Mouse (Mus musculus): ENCODE data around the gene Ikzf2. TPM values are rescaled to one million over a fixed set of nuclear protein-coding genes. Genes with fewer than 3 reads are reported as not detected.

The Ikzf2 gene
- polyA plus RNA-seq, 1 experiment = 0.44 TPM

DNA sequence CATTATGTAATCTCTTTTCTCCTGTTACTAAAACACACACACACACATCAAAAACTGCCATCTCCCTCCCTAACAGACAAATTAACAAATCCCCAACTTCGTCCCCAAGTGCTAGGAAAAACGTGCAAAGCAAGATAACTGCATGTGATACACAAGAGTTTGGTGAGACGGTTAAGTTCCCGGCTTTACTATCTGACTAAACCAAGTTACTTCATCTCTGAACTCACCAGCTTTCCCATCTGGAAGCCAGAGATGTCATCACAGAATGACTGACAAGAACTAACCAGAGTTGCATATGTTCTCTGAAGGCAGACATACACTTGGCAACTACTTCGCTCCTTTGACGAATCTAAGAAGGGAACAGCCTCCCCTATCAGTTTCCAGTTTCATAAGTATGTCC lies 56.5 kb downstream of the Ikzf2 start:
- Histone ChIP-seq H3K36me3 (ENCODE audit: control insufficient read depth, insufficient read depth) (no peaks in the 10 kb centered on the region), H3K79me2 (ENCODE audit: control insufficient read depth, insufficient read depth) (no peaks in the 10 kb centered on the region), H3K4me2 (ENCODE audit: low read depth) (no peak overlapping the region), H3K4me3 (no peak overlapping the region), H3ac (ENCODE audit: control insufficient read depth, insufficient read length) (no peak overlapping the region), H3K27me3 (ENCODE audit: control insufficient read depth, insufficient read depth, insufficient read length) (no peaks in the 10 kb centered on the region)
- TF ChIP-seq USF1 (IDR thresholded peaks at IDR 0.05; ENCODE audit: low read depth) = no peak
- no peak for TF ChIP-seq MYOG (IDR thresholded peaks at IDR 0.05; ENCODE audit: control insufficient read depth in 1 of 3, insufficient read depth in 1 of 3, insufficient read length in 2 of 3, low read depth in 2 of 3)
- TF ChIP-seq POLR2A (IDR thresholded peaks at IDR 0.05; ENCODE audit: insufficient read length, low read depth) = no peak
- TF ChIP-seq MAX (IDR thresholded peaks at IDR 0.05; ENCODE audit: low read depth) = no peak
- TF ChIP-seq MYOD1 (IDR thresholded peaks at IDR 0.05; ENCODE audit: control insufficient read depth in 1 of 3, insufficient read length in 2 of 3, low read depth in 2 of 3) = no peak
- no peak for TF ChIP-seq SRF (IDR thresholded peaks at IDR 0.05; ENCODE audit: control insufficient read depth, insufficient read length, low read depth)
- TF ChIP-seq CEBPB (IDR thresholded peaks at IDR 0.05; ENCODE audit: insufficient read depth, poor library complexity, severe bottlenecking) = no peak
- TF ChIP-seq TCF12 (IDR thresholded peaks at IDR 0.05; ENCODE audit: insufficient read depth, poor library complexity, severe bottlenecking) = no peak
- no peak for TF ChIP-seq REST (IDR thresholded peaks at IDR 0.05; ENCODE audit: insufficient read depth, insufficient read length)

DNA sequence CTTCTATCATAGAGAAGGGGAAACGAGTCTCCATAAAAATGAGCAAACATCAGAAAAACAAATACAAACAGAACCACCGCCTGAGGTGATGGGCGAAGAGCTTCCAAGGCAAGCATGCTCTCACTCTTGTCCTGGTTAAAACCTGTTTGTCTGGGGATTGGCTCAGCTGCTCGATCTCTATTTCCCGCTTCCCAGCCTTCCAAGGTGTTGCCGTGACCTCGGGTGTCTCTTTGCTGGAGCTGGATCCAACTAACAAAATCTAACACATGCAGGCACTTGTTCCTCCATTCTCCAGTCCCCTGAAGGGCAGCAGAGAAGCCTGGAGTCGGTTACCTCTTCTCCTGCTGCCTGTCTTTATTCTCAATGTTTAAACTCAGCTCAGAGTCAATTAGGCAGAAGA lies 57.5 kb downstream of the Ikzf2 start:
- TF ChIP-seq CEBPB (IDR thresholded peaks at IDR 0.05; ENCODE audit: insufficient read depth, poor library complexity, severe bottlenecking) (no peak), E2F4 (IDR thresholded peaks at IDR 0.05; ENCODE audit: insufficient read depth) (no peak), MAX (IDR thresholded peaks at IDR 0.05; ENCODE audit: low read depth) (no peak), USF1 (IDR thresholded peaks at IDR 0.05; ENCODE audit: low read depth) (no peak), TCF12 (IDR thresholded peaks at IDR 0.05; ENCODE audit: insufficient read depth, poor library complexity, severe bottlenecking) (no peak), POLR2AphosphoS2 (IDR thresholded peaks at IDR 0.05; ENCODE audit: insufficient read length, low read depth) (no peak), TCF3 (IDR thresholded peaks at IDR 0.05; ENCODE audit: insufficient read length, low read depth) (no peak), POLR2A (IDR thresholded peaks at IDR 0.05; ENCODE audit: insufficient read length, low read depth) (no peak), MYOG (IDR thresholded peaks at IDR 0.05; ENCODE audit: control insufficient read depth in 1 of 3, insufficient read depth in 1 of 3, insufficient read length in 2 of 3, low read depth in 2 of 3) (no peak), REST (IDR thresholded peaks at IDR 0.05; ENCODE audit: insufficient read depth, insufficient read length) (no peak), MYOD1 (IDR thresholded peaks at IDR 0.05; ENCODE audit: control insufficient read depth in 1 of 3, insufficient read length in 2 of 3, low read depth in 2 of 3) (no peak), SRF (IDR thresholded peaks at IDR 0.05; ENCODE audit: control insufficient read depth, insufficient read length, low read depth) (no peak)
- no peak overlapping the region for H3K4me3 ChIP-seq
- H3K4me2 ChIP-seq (ENCODE audit: low read depth) = no peak overlapping the region
- H3K36me3 ChIP-seq (ENCODE audit: control insufficient read depth, insufficient read depth) = no peaks in the 10 kb centered on the region
- H3K79me2 ChIP-seq (ENCODE audit: control insufficient read depth, insufficient read depth) = no peaks in the 10 kb centered on the region
- no peaks in the 10 kb centered on the region for H3K27me3 ChIP-seq (ENCODE audit: control insufficient read depth, insufficient read depth, insufficient read length)
- H3ac ChIP-seq (ENCODE audit: control insufficient read depth, insufficient read length) = no peak overlapping the region

DNA sequence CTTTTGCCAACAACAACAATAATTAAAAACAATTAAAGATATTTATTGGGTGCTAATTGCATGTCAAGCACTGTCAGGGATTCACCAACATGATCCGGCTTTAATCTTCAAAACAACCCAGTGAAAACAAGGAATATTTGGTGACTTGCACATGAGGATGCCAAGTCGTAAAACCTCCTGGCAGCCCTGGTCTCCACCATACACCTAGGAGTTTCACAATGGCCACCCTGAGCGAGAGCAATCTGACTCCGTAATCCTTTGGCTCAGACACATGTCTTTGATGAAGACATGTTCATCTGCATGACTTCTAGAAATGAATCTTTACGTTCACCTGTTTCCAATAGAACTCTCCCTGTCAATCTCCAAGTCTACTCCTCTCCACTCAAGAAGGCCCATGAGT lies 75.0 kb downstream of the Ikzf2 start:
- no peak for TF ChIP-seq E2F4 (IDR thresholded peaks at IDR 0.05; ENCODE audit: insufficient read depth)
- TF ChIP-seq USF1 (IDR thresholded peaks at IDR 0.05; ENCODE audit: low read depth) = no peak
- TF ChIP-seq MYOG (IDR thresholded peaks at IDR 0.05; ENCODE audit: control insufficient read depth in 1 of 3, insufficient read depth in 1 of 3, insufficient read length in 2 of 3, low read depth in 2 of 3) = no peak
- TF ChIP-seq CEBPB (IDR thresholded peaks at IDR 0.05; ENCODE audit: insufficient read depth, poor library complexity, severe bottlenecking) = no peak
- TF ChIP-seq POLR2AphosphoS2 (IDR thresholded peaks at IDR 0.05; ENCODE audit: insufficient read length, low read depth) = no peak
- TF ChIP-seq POLR2A (IDR thresholded peaks at IDR 0.05; ENCODE audit: insufficient read length, low read depth) = no peak
- TF ChIP-seq MYOD1 (IDR thresholded peaks at IDR 0.05; ENCODE audit: control insufficient read depth in 1 of 3, insufficient read length in 2 of 3, low read depth in 2 of 3) = no peak
- no peak for TF ChIP-seq MAX (IDR thresholded peaks at IDR 0.05; ENCODE audit: low read depth)
- no peak for TF ChIP-seq SRF (IDR thresholded peaks at IDR 0.05; ENCODE audit: control insufficient read depth, insufficient read length, low read depth)
- TF ChIP-seq TCF3 (IDR thresholded peaks at IDR 0.05; ENCODE audit: insufficient read length, low read depth) = no peak
- TF ChIP-seq TCF12 (IDR thresholded peaks at IDR 0.05; ENCODE audit: insufficient read depth, poor library complexity, severe bottlenecking) = no peak
- no peak for TF ChIP-seq REST (IDR thresholded peaks at IDR 0.05; ENCODE audit: insufficient read depth, insufficient read length)
- H3K36me3 ChIP-seq (ENCODE audit: control insufficient read depth, insufficient read depth) = no peaks in the 10 kb centered on the region
- H3ac ChIP-seq (ENCODE audit: control insufficient read depth, insufficient read length) = no peak overlapping the region
- H3K4me3 ChIP-seq = no peak overlapping the region
- no peaks in the 10 kb centered on the region for H3K27me3 ChIP-seq (ENCODE audit: control insufficient read depth, insufficient read depth, insufficient read length)
- no peak overlapping the region for H3K4me2 ChIP-seq (ENCODE audit: low read depth)
- no peaks in the 10 kb centered on the region for H3K79me2 ChIP-seq (ENCODE audit: control insufficient read depth, insufficient read depth)

DNA sequence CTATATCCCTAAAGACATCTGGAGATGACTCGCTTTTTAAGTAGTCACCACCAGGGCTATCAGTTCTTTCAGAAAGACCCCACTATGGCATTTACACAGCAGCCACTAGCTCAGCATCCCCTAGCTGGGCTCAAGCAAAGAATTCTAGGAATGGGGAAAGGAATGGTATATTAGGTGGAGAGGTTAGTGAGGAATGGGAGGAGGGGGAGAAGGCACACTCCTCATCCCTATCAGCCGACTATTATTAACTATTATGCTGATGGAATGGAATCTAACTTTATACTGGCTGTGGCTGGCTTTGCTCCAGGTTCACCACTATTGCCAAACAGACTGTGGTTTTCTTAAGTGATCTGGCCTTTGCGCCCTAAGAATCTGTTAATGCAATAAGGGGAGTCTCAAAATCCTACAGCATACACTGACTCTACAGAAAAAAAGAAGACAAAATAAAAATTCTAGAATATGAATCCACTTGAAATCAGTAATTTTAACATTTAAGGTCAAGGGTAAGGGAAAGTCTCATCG lies 75.8 kb downstream of the Ikzf2 start:
- H3K36me3 ChIP-seq (ENCODE audit: control insufficient read depth, insufficient read depth) = no peaks in the 10 kb centered on the region
- no peak overlapping the region for H3ac ChIP-seq (ENCODE audit: control insufficient read depth, insufficient read length)
- no peak for TF ChIP-seq POLR2AphosphoS2 (IDR thresholded peaks at IDR 0.05; ENCODE audit: insufficient read length, low read depth)
- TF ChIP-seq CEBPB (IDR thresholded peaks at IDR 0.05; ENCODE audit: insufficient read depth, poor library complexity, severe bottlenecking) = peak; percentile 45; the same call in 1 of the 2 replicates
- TF ChIP-seq POLR2A (IDR thresholded peaks at IDR 0.05; ENCODE audit: insufficient read length, low read depth) = no peak
- no peak for TF ChIP-seq MAX (IDR thresholded peaks at IDR 0.05; ENCODE audit: low read depth)
- H3K27me3 ChIP-seq (ENCODE audit: control insufficient read depth, insufficient read depth, insufficient read length) = no peaks in the 10 kb centered on the region
- no peaks in the 10 kb centered on the region for H3K79me2 ChIP-seq (ENCODE audit: control insufficient read depth, insufficient read depth)
- peak overlapping the region; percentile 16 for H3K4me2 ChIP-seq (ENCODE audit: low read depth)
- no peak overlapping the region for H3K4me3 ChIP-seq

DNA sequence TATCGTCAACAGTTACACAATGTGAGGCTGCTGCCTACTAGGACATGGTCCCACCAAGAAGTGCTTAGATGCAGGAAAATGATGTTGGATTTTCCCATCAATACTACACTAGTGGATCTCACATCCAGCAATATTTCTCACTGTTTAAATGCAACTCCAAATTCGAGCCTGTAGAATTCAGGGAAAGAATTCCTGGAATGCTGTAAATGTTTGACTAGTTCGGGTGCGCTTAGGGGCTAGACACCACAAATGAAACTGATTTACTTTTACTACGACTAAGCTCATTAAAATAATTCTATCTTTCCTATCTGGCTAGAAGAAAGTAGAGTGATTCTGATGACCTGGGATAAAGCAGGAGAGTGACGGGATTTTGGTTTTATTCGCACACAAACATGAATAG lies 76.3 kb downstream of the Ikzf2 start:
- Histone ChIP-seq H3ac (ENCODE audit: control insufficient read depth, insufficient read length) (no peak overlapping the region), H3K36me3 (ENCODE audit: control insufficient read depth, insufficient read depth) (no peaks in the 10 kb centered on the region), H3K79me2 (ENCODE audit: control insufficient read depth, insufficient read depth) (no peaks in the 10 kb centered on the region), H3K4me2 (ENCODE audit: low read depth) (peak overlapping the region; percentile 16), H3K27me3 (ENCODE audit: control insufficient read depth, insufficient read depth, insufficient read length) (no peaks in the 10 kb centered on the region), H3K4me3 (no peak overlapping the region)
- TF ChIP-seq MYOG (IDR thresholded peaks at IDR 0.05; ENCODE audit: control insufficient read depth in 1 of 3, insufficient read depth in 1 of 3, insufficient read length in 2 of 3, low read depth in 2 of 3) = no peak
- TF ChIP-seq MYOD1 (IDR thresholded peaks at IDR 0.05; ENCODE audit: control insufficient read depth in 1 of 3, insufficient read length in 2 of 3, low read depth in 2 of 3) = no peak
